Mouse (Mus musculus) lung, postnatal 0 days (tissue): ENCODE measurements around the gene Igsf8.

Experiments used
- CTCF ChIP-seq: IDR thresholded peaks from 2 replicates; pipeline ENCODE4 v1.5.1; 2016; ENCODE audit warnings: antibody characterized with exemption, mild to moderate bottlenecking
- EP300 ChIP-seq: IDR thresholded peaks from 2 replicates; pipeline ENCODE4 v1.6.1; 2016; ENCODE audit warnings: antibody characterized with exemption, mild to moderate bottlenecking, control low read depth

DNA sequence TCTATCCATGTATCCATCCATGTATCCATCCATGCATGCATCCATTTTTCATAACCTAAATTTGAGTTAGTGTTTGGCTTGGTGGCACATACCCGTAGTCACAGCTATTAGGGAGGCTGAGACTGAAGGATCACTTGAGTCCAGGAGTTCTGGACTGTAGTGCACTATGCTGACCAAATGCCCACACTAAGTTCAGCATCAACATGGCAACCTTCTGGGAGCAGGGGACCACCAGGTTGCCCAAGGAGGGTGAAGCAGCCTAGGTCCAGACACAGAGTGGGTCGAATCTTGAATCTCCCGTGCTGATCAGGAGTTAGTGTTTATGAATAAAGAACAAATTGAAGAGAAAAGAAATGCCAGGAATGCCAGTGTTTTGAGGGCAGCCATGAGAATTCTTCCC lies 9.8 kb downstream of the Igsf8 start:
- TF ChIP-seq CTCF, result no peak
- no peak for TF ChIP-seq EP300
